Mouse (Mus musculus) megakaryocyte progenitor cell, adult 5-6 weeks (primary cell): ENCODE measurements at regions not wholly inside any gene's neighbourhood (a gene's known extent, or its start where the extent isn't known, plus 50 kb on each side); places are given as distances from the start of the nearest gene placed in this dataset.

Experiments
- ATAC-seq: replicated peaks from 2 replicates; pipeline ENCODE4 v1.8.0; 2016; ENCODE audit warnings: mild to moderate bottlenecking, moderate TSS enrichment, inconsistent platforms; ENCODE audit not compliant: poor library complexity

- ATAC-seq, result peak; percentile 98
Measured at GRCm38 (mm10) chr5:46488140-46488942, 630.9 kb upstream of the Lcorl start.

GRCm38 (mm10) chr5:46486740-46487326, 629.4 kb upstream of the Lcorl start:
- no peak for ATAC-seq

DNA sequence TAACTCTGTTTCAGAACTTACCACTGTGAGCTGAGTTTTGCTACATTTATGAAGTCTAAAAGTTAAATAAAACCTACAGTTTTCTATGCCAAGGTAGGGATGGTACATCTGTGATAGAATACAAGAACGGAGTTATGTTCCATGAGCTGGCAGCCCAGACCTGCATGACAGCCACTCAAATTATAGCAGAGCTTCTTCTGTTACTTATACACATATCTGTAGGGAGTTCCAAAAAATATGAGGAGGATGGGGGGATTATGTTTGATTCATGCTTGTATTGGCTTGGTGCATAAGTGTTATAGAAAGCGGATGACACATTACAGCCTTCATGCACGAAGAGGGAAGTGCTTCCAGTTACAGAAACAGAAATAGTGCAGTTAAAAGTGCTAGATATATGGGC, 598.9 kb upstream of the Lcorl start:
- ATAC-seq, result no peak

DNA sequence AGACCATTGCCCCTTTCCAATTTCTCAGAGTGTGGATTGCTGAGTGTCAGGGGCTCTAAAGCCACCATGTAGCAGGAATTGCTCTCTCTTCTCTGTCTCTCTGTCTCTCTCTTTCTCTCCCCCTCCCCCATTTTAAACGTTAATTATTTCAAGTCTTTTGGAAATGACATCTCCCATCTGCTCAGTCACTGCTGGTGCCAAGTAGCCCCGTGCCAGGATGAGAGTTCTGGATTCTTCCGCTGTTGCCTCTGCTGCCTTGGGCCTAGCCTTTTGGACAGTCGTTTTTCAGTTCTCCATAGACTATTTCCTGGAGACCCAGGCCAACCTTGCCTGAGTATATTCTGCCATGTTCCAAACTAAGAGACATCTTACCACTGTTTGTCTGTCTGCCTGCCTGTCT, 590.9 kb upstream of the Lcorl start:
- ATAC-seq, result no peak

DNA sequence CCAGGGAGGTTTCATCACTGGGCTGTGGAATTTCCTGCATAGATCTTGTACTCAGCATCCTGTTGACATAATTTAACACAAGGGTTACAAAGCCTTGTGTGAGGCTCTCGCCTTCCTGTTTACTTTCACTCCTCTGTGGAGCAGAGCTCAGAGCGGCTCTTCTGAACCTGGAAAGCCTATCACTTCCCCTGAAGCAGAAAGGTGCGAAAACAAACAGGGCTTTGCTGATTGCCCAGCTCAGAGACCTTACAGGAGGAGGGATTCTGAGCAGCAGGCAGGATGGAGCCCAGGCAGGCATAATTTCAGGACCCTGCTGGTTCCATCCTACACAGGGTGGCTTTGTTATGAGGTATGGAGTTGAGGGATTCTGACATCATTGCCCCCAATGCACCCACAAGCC, 588.4 kb upstream of the Lcorl start:
- no peak for ATAC-seq

- ATAC-seq, result no peak
Measured at GRCm38 (mm10) chr5:46445122-46445521, 587.7 kb upstream of the Lcorl start.

DNA sequence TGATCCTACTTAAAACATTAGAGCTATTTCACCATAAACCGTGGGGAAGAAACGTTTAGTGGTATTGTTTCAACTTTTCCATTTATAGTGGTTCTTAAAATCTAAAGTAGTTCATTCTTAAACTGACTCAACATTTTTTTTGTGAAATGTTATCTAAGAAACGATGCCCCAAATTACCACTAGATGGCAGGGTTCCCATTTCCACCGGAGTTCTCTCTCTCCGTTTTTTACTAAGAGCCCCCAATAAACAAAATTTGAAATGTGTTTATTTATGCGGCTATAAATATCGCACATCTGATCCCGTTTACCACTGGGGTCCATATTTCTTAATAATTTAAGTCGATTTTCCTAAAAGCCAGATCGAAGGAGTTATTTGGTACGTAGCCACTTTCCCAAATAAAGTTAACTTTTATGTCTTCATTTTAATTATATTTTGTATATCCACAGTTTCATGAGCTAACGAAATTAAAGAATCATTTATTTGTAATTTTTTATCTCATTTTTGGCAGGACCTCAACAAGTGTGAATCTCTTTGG, 586.5 kb upstream of the Lcorl start:
- ATAC-seq, result peak; percentile 80

DNA sequence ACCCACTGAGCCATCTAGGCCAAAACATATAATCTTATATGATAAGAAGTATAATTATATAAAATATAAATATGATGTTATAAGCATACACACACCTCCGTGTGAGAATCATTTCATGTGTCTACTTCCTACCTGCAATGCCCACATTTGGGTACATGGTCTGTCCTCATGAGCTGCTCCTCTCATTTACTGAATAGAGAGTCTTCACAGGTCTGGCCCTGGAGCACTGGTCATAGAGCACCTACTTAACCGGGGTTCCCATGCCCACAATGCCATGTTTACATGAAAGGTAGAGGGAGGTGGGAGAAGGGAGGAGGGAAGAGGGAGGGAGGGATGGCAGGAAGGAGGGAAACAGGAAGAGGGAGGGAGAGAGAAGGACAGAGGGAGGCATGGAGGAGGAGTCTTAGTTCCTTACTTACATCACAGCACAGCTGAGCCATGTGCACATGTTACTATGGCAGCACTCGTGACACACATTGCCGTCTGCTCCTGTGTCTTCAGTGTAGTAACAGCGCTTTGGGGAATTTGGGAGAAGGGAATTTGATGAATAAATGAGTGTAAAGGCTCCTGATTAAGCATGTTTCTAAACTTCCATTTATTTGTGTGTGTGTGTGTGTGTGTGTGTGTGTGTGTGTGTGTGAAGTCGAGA, 585.3 kb upstream of the Lcorl start:
- no peak for ATAC-seq

- ATAC-seq, result no peak
Measured at GRCm38 (mm10) chr5:46441716-46442115, 584.3 kb upstream of the Lcorl start.

- no peak for ATAC-seq
Measured at GRCm38 (mm10) chr5:46431644-46432367, 574.4 kb upstream of the Lcorl start.

GRCm38 (mm10) chr5:46422738-46423137, 565.3 kb upstream of the Lcorl start:
- no peak for ATAC-seq

DNA sequence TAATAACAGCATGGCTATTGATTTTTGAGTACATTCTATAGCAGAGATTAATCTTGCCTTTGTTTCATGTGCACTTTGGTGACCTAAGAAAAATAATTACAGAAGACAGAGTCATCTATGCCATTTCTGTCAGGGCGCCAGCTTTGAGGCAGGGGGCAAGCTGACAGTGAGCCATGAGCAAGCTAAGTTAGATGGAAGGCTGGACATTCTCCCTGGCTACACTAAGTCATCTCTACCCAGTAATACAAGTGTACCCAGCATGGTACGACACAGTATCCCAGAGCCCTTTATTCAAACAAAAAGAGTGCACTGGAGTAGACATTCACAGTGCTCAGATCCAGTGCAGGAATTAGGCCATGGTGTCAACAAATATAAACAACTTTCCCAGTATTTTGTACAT, 549.6 kb upstream of the Lcorl start:
- no peak for ATAC-seq

GRCm38 (mm10) chr5:46406404-46406803, 549.0 kb upstream of the Lcorl start:
- ATAC-seq, result peak; percentile 57; the same call in 1 of the 2 replicates

DNA sequence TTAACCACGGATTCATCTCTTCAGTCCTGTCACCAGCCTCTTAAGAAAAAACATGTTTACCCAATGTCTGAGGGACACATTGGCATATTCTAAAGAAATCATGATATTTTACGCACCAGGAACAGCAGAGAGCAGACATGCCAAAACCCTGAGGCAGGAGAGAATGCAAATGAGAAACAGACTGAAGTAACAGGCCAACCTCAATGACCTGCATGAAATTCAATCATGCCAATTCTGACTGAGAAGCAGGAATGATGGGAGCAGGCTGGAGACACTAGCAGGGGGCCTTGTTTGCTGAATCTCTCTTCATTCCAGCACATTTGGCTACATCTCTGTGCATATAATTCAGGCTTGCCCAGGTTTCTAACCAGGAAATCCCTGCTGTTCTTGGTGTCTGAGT, 529.2 kb upstream of the Lcorl start:
- no peak for ATAC-seq

DNA sequence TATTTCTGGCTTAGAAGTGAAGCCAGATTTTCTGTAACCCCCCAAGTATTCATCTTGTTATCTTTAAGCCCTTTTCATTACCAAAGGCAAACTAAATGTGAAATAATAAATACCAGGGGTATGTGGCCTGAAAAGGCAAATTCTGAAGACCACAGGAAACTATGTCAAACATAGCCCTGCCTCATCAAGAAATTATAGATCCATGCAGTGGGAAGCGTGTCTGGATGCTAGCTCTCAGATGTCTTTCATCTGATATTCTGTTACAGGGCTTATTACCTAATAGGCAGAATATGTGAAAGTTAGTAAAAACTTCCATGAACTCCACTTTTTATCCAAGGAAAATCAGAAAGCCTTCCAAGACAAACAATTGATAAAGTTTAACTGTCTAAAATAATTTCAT, 509.9 kb upstream of the Lcorl start:
- ATAC-seq, result no peak

DNA sequence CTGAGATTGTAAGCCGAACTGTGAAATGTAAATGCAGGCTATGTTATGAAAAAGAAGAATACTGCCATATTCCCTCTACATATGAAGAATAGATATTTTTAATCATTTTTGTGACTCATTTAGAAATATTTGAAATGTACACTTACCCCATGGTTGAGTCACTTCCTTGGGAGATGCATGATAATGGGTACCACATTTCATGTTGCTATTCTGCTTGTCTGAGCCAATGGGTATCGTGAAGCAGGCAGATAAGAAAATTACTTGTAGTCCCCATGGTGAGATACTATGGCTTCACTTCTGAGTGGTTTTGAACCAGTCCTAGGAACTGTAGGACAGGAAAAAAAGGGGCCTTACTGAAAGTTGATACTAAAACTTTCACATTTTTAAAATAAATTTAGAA, 506.2 kb upstream of the Lcorl start:
- no peak for ATAC-seq

DNA sequence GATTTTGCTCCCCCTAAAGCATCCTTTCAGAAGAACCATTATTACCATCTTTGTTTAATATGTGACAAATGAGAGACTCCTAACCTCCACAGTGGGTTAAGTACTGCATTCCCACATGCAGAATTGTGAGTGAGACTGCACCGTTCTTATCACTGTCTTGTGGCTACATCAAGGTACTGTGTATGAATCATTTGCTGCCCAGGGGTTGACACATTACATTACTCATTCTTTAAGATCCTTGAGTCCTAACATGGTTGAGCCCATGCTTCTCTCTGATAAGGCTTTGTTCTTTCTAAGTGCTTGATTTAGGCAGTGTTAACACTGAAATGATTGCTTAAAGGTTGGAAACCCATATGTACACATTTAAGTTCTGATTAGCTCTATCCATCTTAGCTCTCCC, 504.2 kb upstream of the Lcorl start:
- no peak for ATAC-seq

GRCm38 (mm10) chr5:46348448-46348847, 491.0 kb upstream of the Lcorl start:
- ATAC-seq, result no peak

DNA sequence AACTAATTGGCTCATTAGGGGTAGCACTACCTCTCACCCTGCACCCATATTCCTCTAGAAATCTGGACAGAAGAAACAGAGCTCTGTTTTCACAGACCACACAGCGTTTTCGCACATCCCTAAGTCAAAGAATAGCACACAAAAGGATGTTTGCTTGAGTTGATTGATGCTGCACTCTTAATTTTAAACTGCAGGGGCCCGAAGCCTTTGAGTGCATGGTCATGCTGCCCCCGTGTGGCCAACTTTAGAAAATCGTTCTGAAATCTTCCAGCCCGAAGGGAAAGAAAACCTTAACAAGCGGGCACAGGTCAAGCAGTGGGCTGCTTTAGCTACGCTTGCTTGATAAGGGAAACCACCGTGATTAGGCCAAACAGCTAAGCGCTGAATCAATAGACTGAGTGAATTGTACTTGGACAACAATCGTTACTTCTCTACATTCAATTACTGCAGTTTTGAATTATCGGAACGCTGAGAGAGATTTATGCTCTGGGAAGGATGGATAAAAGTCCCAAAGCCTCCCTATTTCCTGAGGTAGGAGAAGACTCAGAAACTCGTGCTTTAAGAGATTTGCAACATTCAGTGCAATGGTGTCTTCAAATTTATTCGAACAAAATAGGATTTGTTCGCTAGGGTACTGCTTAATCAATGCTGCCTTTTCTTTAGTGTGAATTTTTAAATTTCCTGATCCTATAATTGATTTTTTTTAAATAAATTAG, 490.1 kb upstream of the Lcorl start:
- ATAC-seq, result peak; percentile 98

DNA sequence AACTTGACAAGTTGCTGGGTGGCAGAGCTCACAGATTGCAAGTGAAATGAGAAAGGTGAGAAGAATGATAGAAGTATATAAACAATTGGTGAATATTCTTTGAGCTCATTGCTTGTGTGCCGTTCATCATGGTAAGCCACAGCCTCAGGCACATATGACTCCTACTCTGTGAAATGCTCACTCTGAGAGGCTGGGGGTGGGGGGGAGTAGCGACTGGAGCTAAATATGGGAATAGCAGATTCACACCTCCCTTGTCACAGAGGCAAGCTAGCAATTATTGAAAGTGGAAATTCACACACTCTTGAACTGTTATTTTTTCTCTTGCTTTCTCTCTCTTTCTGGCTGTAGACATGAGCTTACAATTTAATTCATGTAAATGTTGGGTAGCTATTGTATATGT, 481.0 kb upstream of the Lcorl start:
- no peak for ATAC-seq

- ATAC-seq, result no peak
Measured at GRCm38 (mm10) chr5:46330880-46331279, 473.5 kb upstream of the Lcorl start.
